Mouse (Mus musculus) forebrain, postnatal 0 days (tissue): ENCODE results near the gene Ralgapa1. TPM values are rescaled to one million over a fixed set of nuclear protein-coding genes. Genes with fewer than 3 reads are reported as not detected.

Experiments used
- ATAC-seq: fragments of 200-750 bp; cut with Nextera tagmentation; 2 replicates; pipeline ENCODE4 v1.8.0; 2017; ENCODE audit warnings: mild to moderate bottlenecking, moderate library complexity
- DNase-seq: peaks from one replicate; pipeline ENCODE4 v3.0.0-alpha.2; 2015
- H3K27ac ChIP-seq: fragments of 300-500 bp; sonication (generic); 2 replicates; pipeline ENCODE4 v1.5.1; 2014; ENCODE audit warnings: low read depth, mild to moderate bottlenecking, antibody characterized with exemption, low read length, moderate library complexity, mixed read lengths
- H3K27me3 ChIP-seq: fragments of 300-500 bp; sonication (generic); 2 replicates; pipeline ENCODE4 v1.6.1; 2014; ENCODE audit warnings: mild to moderate bottlenecking, low read length, mixed read lengths; ENCODE audit not compliant: insufficient read depth
- H3K36me3 ChIP-seq: fragments of 300-500 bp; sonication (generic); 2 replicates; pipeline ENCODE4 v1.6.1; 2014; ENCODE audit warnings: mild to moderate bottlenecking, moderate library complexity; ENCODE audit not compliant: insufficient read depth
- H3K4me1 ChIP-seq: fragments of 300-500 bp; sonication (generic); 2 replicates; pipeline ENCODE4 v1.6.1; 2014; ENCODE audit warnings: antibody characterized with exemption; ENCODE audit not compliant: insufficient read depth
- H3K4me2 ChIP-seq: fragments of 300-500 bp; sonication (generic); 2 replicates; pipeline ENCODE4 v1.6.1; 2014; ENCODE audit warnings: low read depth, mild to moderate bottlenecking, moderate library complexity
- H3K4me3 ChIP-seq: fragments of 300-500 bp; sonication (generic); 2 replicates; pipeline ENCODE4 v1.5.1; 2014; ENCODE audit warnings: low read depth, low read length, mixed read lengths
- H3K9ac ChIP-seq: fragments of 300-500 bp; sonication (generic); 2 replicates; pipeline ENCODE4 v1.6.1; 2014; ENCODE audit warnings: mild to moderate bottlenecking
- H3K9me3 ChIP-seq: fragments of 300-500 bp; sonication (generic); 2 replicates; pipeline ENCODE4 v1.6.1; 2016; ENCODE audit warnings: low read length
- CTCF ChIP-seq: sonication (generic); IDR thresholded peaks from 2 replicates; pipeline ENCODE4 v1.5.1; 2016; ENCODE audit warnings: antibody characterized with exemption, control low read depth, low read depth
- WGBS: fragments of 180-500 bp; shearing (Covaris S2); extraction: QIAGEN DNeasy Blood & Tissue Kit; methylation state at CpG from one replicate; pipeline ENCODE4 v1.1.7; 2014; 5-methylcytosine and 5-hydroxymethylcytosine counted together
- polyA plus RNA-seq: library from polyadenylated mRNA; unstranded; fragments of >200 nt; fragmentation: Nextera tagmentation; extraction: Ambion mirVana; gene quantifications from 2 replicates; pipeline ENCODE4 v1.2.1, GENCODE M21; 2015
- total RNA-seq: library from RNA; depleted of rRNA; stranded (reverse); fragments of >200 nt; gene quantifications from 2 replicates; pipeline ENCODE4 v1.2.3, GENCODE M21; 2014

Gene Ralgapa1
- total and polyA plus RNA-seq, 2 experiments from 2014 or later, result 14.8 to 107 TPM

DNA sequence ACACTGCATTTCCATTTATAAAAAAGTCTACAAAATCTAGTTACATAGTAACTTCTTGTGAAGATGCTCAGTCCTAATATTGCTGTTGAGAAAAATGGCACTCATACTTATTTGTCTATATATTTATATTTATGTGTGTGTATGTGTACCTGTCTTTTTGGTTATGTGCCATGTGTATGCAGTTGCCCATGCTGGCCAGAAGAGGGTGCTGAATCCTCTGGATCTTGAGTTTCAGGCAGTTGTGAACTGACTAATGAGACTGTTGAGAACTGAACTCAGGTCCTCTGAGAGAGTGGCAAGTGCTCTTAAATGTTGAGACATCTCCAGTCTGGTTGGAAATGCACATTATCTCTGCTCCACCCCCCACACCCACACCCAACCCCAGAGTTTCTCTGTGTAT lies 247.9 kb downstream of the Ralgapa1 start:
- TF ChIP-seq CTCF, result no peak; the same call in 1 of the 2 replicates
- Histone ChIP-seq H3K4me2 (no peak overlapping the region), H3K36me3 (no peaks in the 10 kb centered on the region), H3K27me3 (no peaks in the 10 kb centered on the region), H3K9me3 (no peaks in the 10 kb centered on the region), H3K27ac (no peak overlapping the region), H3K4me1 (no peaks in the 10 kb centered on the region), H3K4me3 (no peak overlapping the region), H3K9ac (no peak overlapping the region)
- ATAC-seq (no peak), DNase-seq (no peak)

DNA sequence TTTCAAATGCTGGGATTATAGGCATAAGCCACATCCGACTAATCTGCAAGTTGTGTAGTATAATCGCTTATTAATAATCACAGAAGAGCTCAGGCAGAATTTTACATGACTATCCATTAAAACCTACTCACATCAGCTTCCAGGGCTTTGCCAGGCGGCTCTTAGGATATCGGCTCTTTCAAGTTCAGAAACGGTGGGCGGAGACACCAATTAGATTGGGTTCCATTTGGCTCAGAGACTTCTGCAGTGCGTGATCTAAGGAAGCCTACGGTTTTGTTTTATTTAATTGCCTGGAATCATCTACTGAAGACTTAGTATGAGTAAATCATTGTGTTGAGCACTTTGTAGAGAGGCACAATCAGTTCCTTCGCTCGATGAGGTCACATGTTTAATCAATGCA lies 249.3 kb downstream of the Ralgapa1 start:
- no peaks in the 10 kb centered on the region for H3K9me3 ChIP-seq
- H3K27ac ChIP-seq, result no peak overlapping the region
- 38% methylated on average over 10 of the region's 10 CpGs for WGBS
- H3K4me1 ChIP-seq, result no peaks in the 10 kb centered on the region
- ATAC-seq, result no peak
- H3K9ac ChIP-seq, result no peak overlapping the region
- no peak for TF ChIP-seq CTCF
- H3K36me3 ChIP-seq, result no peaks in the 10 kb centered on the region
- no peak for DNase-seq
- no peak overlapping the region for H3K4me2 ChIP-seq
- H3K4me3 ChIP-seq, result no peak overlapping the region
- no peaks in the 10 kb centered on the region for H3K27me3 ChIP-seq

DNA sequence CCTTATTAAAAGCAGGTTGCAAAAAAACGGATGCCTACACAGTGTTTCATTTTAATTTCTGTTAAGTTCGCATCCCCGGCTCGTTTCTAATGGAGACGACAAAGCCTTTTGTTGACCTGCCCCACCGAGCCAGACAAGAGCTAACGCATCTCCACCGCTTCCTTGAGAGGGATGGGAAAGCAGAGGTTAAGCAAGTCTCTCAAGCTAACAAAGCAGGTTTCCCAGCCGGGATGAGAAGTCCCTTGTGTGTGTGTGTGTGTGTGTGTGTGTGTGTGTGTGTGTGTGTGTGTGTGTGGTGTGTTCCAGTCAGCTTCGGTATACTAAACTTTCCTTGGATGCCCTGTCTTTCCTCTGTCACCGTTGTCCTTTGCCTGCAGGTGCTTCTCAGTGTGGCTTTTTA lies 249.8 kb downstream of the Ralgapa1 start:
- H3K9ac ChIP-seq, result no peak overlapping the region
- ATAC-seq (no peak), DNase-seq (no peak)
- no peak for TF ChIP-seq CTCF
- no peaks in the 10 kb centered on the region for H3K36me3 ChIP-seq
- H3K27ac ChIP-seq, result no peak overlapping the region
- H3K4me1 ChIP-seq, result no peaks in the 10 kb centered on the region
- H3K4me2 ChIP-seq, result no peak overlapping the region
- no peak overlapping the region for H3K4me3 ChIP-seq
- WGBS, result 47% methylated on average over 11 of the region's 11 CpGs
- no peaks in the 10 kb centered on the region for H3K27me3 ChIP-seq
- H3K9me3 ChIP-seq, result no peaks in the 10 kb centered on the region

DNA sequence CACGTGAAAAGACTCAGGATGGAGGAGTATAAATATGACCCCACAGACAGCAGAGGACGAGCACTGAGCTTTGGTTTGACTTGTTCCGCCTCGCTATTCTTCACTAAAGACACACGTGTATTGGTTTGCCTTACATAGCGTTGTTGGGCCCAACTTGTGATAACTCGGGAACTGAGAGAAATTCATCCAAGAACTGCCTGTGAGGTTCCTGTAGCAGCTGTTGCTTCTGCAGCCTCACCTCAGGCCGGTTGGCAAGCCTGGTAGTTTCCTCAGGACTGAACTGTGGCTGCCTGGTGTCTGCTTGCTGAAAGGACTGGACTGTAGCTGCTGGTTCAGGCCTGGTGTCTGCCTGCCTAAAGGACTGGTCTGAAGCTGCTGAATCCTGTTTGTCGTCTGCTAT lies 250.3 kb downstream of the Ralgapa1 start:
- no peak for DNase-seq
- TF ChIP-seq CTCF, result no peak
- Histone ChIP-seq H3K9ac (no peak overlapping the region), H3K27me3 (no peaks in the 10 kb centered on the region), H3K4me1 (no peaks in the 10 kb centered on the region), H3K4me3 (no peak overlapping the region), H3K4me2 (no peak overlapping the region), H3K9me3 (no peaks in the 10 kb centered on the region), H3K27ac (no peak overlapping the region), H3K36me3 (no peaks in the 10 kb centered on the region)
- 88% methylated on average over 9 of the region's 9 CpGs for WGBS
- no peak for ATAC-seq

DNA sequence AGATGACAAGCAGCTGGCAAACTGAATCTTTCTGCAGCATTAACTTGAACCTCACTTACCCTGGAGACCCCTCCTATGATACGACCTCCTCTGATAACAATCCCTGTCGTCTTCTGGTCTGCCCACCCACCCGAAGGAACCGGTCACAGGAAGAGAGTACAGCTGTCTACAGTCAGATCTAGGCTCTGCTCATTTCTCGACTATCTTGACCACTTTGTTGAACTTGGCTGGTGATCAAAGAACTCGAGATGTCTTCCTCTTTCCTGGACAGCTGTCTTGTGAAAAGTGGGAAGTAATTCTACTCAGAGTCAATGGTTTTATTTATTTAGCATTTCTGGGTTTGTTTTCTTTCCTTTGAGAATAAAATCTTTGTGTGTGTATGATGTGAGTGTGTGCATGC lies 251.3 kb downstream of the Ralgapa1 start:
- no peaks in the 10 kb centered on the region for H3K9me3 ChIP-seq
- no peak for DNase-seq
- no peak overlapping the region for H3K27ac ChIP-seq
- no peak for TF ChIP-seq CTCF
- no peak for ATAC-seq
- H3K4me2 ChIP-seq, result no peak overlapping the region
- 81% methylated on average over 6 of the region's 6 CpGs for WGBS
- no peaks in the 10 kb centered on the region for H3K36me3 ChIP-seq
- no peaks in the 10 kb centered on the region for H3K4me1 ChIP-seq
- H3K4me3 ChIP-seq, result no peak overlapping the region
- H3K9ac ChIP-seq, result no peak overlapping the region
- no peaks in the 10 kb centered on the region for H3K27me3 ChIP-seq

DNA sequence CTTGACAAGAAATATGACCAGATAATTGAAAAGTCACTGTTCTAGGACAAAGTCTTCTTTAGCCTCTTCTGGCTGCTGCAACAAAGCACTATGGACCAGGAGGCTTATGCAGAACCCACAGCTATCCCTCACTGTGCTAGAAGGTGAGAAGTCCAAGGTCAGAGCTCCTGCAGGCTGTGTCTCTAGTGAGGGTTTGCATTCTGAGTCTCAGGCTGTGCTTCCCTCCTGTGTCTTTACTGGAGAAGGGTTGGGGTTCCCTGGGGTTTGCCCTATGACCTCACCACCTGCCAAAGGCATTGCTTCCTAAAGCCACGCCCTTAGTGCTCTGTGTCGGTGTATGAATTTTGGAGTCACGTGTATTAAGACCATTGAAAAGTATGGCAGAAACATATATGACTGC lies 252.5 kb downstream of the Ralgapa1 start:
- WGBS, result 86% methylated on average over 3 of the region's 3 CpGs
- no peaks in the 10 kb centered on the region for H3K9me3 ChIP-seq
- H3K9ac ChIP-seq, result no peak overlapping the region

DNA sequence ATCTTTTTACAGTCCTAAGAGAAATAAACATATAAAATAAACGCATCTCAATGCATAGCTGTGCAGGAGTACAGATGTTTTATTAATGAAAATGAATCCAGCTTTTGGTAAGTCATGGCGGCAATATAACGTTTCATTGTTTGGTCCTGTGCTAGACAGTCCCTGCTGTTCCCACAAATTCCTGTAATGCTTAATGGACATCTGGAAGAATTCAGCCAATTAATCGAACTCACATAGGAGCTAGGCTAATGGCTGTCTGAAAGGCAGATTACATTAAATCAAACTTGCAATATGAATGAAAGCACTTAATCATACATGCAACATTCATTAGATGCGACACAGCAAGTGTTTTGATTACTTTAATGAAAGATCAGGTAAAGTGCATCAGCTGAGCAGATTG lies 254.1 kb downstream of the Ralgapa1 start:
- no peak overlapping the region for H3K27ac ChIP-seq
- no peak overlapping the region for H3K4me3 ChIP-seq
- ATAC-seq (peak; percentile 14; the same call in 1 of the 2 replicates), DNase-seq (no peak)
- H3K9ac ChIP-seq, result no peak overlapping the region
- H3K27me3 ChIP-seq, result no peaks in the 10 kb centered on the region
- 53% methylated on average over 5 of the region's 5 CpGs for WGBS
- H3K4me1 ChIP-seq, result no peaks in the 10 kb centered on the region
- H3K9me3 ChIP-seq, result no peaks in the 10 kb centered on the region
- no peaks in the 10 kb centered on the region for H3K36me3 ChIP-seq
- H3K4me2 ChIP-seq, result no peak overlapping the region
- no peak for TF ChIP-seq CTCF

More for the DNA sequence above, 252.5 kb downstream of the Ralgapa1 start:
- H3K36me3 ChIP-seq, result no peaks in the 10 kb centered on the region
- no peaks in the 10 kb centered on the region for H3K27me3 ChIP-seq
- no peak overlapping the region for H3K27ac ChIP-seq
- no peak for TF ChIP-seq CTCF
- no peak overlapping the region for H3K4me2 ChIP-seq
- no peak for DNase-seq
- no peak overlapping the region for H3K4me3 ChIP-seq
- no peak for ATAC-seq
- no peaks in the 10 kb centered on the region for H3K4me1 ChIP-seq

DNA sequence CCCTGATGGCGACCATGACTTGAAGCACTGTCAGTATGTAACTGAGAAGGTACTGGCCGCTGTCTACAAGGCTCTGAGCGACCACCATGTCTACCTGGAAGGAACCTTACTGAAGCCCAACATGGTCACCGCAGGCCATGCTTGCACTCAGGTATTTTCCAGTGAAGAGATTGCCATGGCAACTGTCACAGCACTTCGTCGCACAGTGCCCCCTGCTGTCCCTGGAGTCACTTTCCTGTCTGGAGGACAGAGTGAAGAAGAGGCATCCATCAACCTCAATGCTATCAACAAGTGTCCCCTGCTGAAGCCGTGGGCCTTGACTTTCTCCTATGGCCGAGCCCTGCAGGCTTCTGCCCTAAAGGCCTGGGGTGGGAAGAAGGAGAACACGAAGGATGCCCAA lies 255.1 kb downstream of the Ralgapa1 start:
- H3K4me2 ChIP-seq, result no peak overlapping the region
- H3K4me1 ChIP-seq, result no peaks in the 10 kb centered on the region
- DNase-seq (no peak), ATAC-seq (no peak)
- H3K9ac ChIP-seq, result no peak overlapping the region
- H3K36me3 ChIP-seq, result no peaks in the 10 kb centered on the region
- no peaks in the 10 kb centered on the region for H3K9me3 ChIP-seq
- H3K27ac ChIP-seq, result no peak overlapping the region
- no peak overlapping the region for H3K4me3 ChIP-seq
- TF ChIP-seq CTCF, result no peak
- H3K27me3 ChIP-seq, result no peaks in the 10 kb centered on the region
- 77% methylated on average over 9 of the region's 9 CpGs for WGBS
